Mouse (Mus musculus) splenic B cell, adult 2 months (primary cell): Measurements from ENCODE around the gene Pard3b.

ENCODE experiments used
- DNase-seq: peaks from one replicate; pipeline ENCODE4 v3.0.0-alpha.2; 2011; ENCODE audit warnings: low read depth, low spot score
- H3K27me3 ChIP-seq: 2 replicates; pipeline ENCODE4 v1.6.1; 2012; ENCODE audit warnings: mild to moderate bottlenecking, low read length, moderate library complexity, mixed read lengths; ENCODE audit not compliant: control insufficient read depth, poor library complexity, insufficient read depth, severe bottlenecking
- H3K36me3 ChIP-seq: 2 replicates; pipeline ENCODE4 v1.6.1; 2012; ENCODE audit warnings: mild to moderate bottlenecking, low read length, moderate library complexity, mixed read lengths; ENCODE audit not compliant: control insufficient read depth, poor library complexity, insufficient read depth, severe bottlenecking

Gene Pard3b

GRCm38 (mm10) chr1:62348371-62348770 lies 709.7 kb downstream of the Pard3b start:
- no peaks in the 10 kb centered on the region for H3K36me3 ChIP-seq
- no peak for DNase-seq

GRCm38 (mm10) chr1:62355496-62355895 lies 716.9 kb downstream of the Pard3b start:
- no peaks in the 10 kb centered on the region for H3K27me3 ChIP-seq
- DNase-seq: no peak

More at GRCm38 (mm10) chr1:62348371-62348770, 709.7 kb downstream of the Pard3b start:
- H3K27me3 ChIP-seq: no peaks in the 10 kb centered on the region

GRCm38 (mm10) chr1:62374427-62375050 lies 735.9 kb downstream of the Pard3b start:
- no peak for DNase-seq
- Histone ChIP-seq H3K36me3 (no peaks in the 10 kb centered on the region), H3K27me3 (no peaks in the 10 kb centered on the region)

More at GRCm38 (mm10) chr1:62355496-62355895, 716.9 kb downstream of the Pard3b start:
- no peaks in the 10 kb centered on the region for H3K36me3 ChIP-seq

GRCm38 (mm10) chr1:62378335-62378734 lies 739.7 kb downstream of the Pard3b start:
- no peak for DNase-seq
- Histone ChIP-seq H3K36me3 (no peaks in the 10 kb centered on the region), H3K27me3 (no peaks in the 10 kb centered on the region)

GRCm38 (mm10) chr1:62382807-62383514 lies 744.3 kb downstream of the Pard3b start:
- no peak for DNase-seq
- H3K27me3 ChIP-seq: no peaks in the 10 kb centered on the region
- no peaks in the 10 kb centered on the region for H3K36me3 ChIP-seq

- no peak for DNase-seq
- Histone ChIP-seq H3K36me3 (no peaks in the 10 kb centered on the region), H3K27me3 (no peaks in the 10 kb centered on the region)
Measured at GRCm38 (mm10) chr1:62384241-62384640, 745.6 kb downstream of the Pard3b start.

- DNase-seq: no peak
- Histone ChIP-seq H3K27me3 (no peaks in the 10 kb centered on the region), H3K36me3 (no peaks in the 10 kb centered on the region)
Measured at GRCm38 (mm10) chr1:62388013-62388412, 749.4 kb downstream of the Pard3b start.

GRCm38 (mm10) chr1:62392863-62393262 lies 754.2 kb downstream of the Pard3b start:
- Histone ChIP-seq H3K27me3 (no peaks in the 10 kb centered on the region), H3K36me3 (no peaks in the 10 kb centered on the region)
- DNase-seq: no peak

- DNase-seq: no peak
- H3K27me3 ChIP-seq: no peaks in the 10 kb centered on the region
- H3K36me3 ChIP-seq: no peaks in the 10 kb centered on the region
Measured at GRCm38 (mm10) chr1:62394555-62394954, 755.9 kb downstream of the Pard3b start.

- Histone ChIP-seq H3K36me3 (no peaks in the 10 kb centered on the region), H3K27me3 (no peaks in the 10 kb centered on the region)
- DNase-seq: no peak
Measured at GRCm38 (mm10) chr1:62398261-62398660, 759.6 kb downstream of the Pard3b start.

- H3K36me3 ChIP-seq: no peaks in the 10 kb centered on the region
- DNase-seq: no peak
- H3K27me3 ChIP-seq: no peaks in the 10 kb centered on the region
Measured at GRCm38 (mm10) chr1:62398738-62399137, 760.1 kb downstream of the Pard3b start.

GRCm38 (mm10) chr1:62405061-62405460 lies 766.4 kb downstream of the Pard3b start:
- no peak for DNase-seq
- H3K27me3 ChIP-seq: no peaks in the 10 kb centered on the region
- no peaks in the 10 kb centered on the region for H3K36me3 ChIP-seq

GRCm38 (mm10) chr1:62411368-62411767 lies 772.7 kb downstream of the Pard3b start:
- Histone ChIP-seq H3K27me3 (no peaks in the 10 kb centered on the region), H3K36me3 (no peaks in the 10 kb centered on the region)
- DNase-seq: no peak

- no peaks in the 10 kb centered on the region for H3K36me3 ChIP-seq
- no peaks in the 10 kb centered on the region for H3K27me3 ChIP-seq
- no peak for DNase-seq
Measured at GRCm38 (mm10) chr1:62412019-62412418, 773.4 kb downstream of the Pard3b start.

GRCm38 (mm10) chr1:62412988-62413387 lies 774.4 kb downstream of the Pard3b start:
- Histone ChIP-seq H3K27me3 (no peaks in the 10 kb centered on the region), H3K36me3 (no peaks in the 10 kb centered on the region)
- DNase-seq: no peak
